Mouse (Mus musculus): Measurements from ENCODE around the gene Ppme1. TPM values are rescaled to one million over a fixed set of nuclear protein-coding genes. Genes with fewer than 3 reads are reported as not detected.

Ppme1 gene
- total and polyA plus RNA-seq, 3 experiments: 40.2 to 50.8 (median 45.6) TPM

DNA sequence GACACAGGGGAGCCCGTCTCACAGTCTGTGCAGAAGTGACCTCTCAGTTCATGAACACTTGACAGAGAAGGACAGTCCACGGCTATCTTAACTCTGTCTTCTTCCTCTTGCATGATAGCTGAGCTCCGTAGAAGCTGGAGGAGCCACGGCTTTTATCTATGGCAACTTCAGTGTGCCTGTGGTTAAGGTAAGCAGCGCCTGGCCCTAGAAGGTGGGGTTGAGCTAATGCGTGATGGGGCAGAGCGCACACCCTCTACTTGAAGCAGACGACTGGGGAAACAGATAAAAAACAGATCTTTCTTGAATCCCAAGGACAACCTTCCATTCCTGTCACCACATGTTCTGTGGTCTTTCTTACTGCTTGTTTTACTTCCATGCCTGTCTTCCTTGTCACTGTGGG lies 55.2 kb downstream of the Ppme1 start:
- in situ Hi-C loops (cut with MboI; ENCODE audit: low pct_ligation_motif_present, low pct_unique_long_range_greater_than_20kb, low sequenced_read_pairs): loop anchor here (5.0 kb wide), 1 partner anchor 35 kb away; no protein-coding TSS in a partner anchor
- H3K79me2 ChIP-seq (replicated peaks; ENCODE audit: control insufficient read depth, extremely low read depth, insufficient read depth, poor library complexity, severe bottlenecking): no peaks in the 10 kb centered on the region
- dilution Hi-C loops (cut with MboI; ENCODE audit: extremely low pct_ligation_motif_present, extremely low pct_unique_long_range_greater_than_20kb, low sequenced_read_pairs): no loop called here
- no peak for DNase-seq (ENCODE audit: extremely low read depth)
- H3K9ac ChIP-seq (ENCODE audit: insufficient read depth, low read depth): no peak overlapping the region
- no peaks in the 10 kb centered on the region for H3K27me3 ChIP-seq (replicated peaks)
- no peak overlapping the region for H3K27ac ChIP-seq (ENCODE audit: insufficient read depth, low read depth)
- no peak overlapping the region for H3K4me3 ChIP-seq (replicated peaks in 1 of 3; ENCODE audit: low read depth in 2 of 3, low read length in 2 of 3, poor library complexity in 1 of 3)
- H3K36me3 ChIP-seq (replicated peaks in 1 of 2; ENCODE audit: control insufficient read depth in 1 of 2, insufficient read depth in 1 of 2, low read length in 1 of 2): no peaks in the 10 kb centered on the region
- TF ChIP-seq BHLHE40 (IDR thresholded peaks at IDR 0.05; ENCODE audit: low read depth, low read length): no peak
- no peak for TF ChIP-seq NELFE (IDR thresholded peaks at IDR 0.05; ENCODE audit: low read depth, low read length)
- no peak for TF ChIP-seq ZMIZ1 (IDR thresholded peaks at IDR 0.05; ENCODE audit: low read depth, low read length)
- no peak for TF ChIP-seq TBP (conservative IDR thresholded peaks at IDR 0.05; ENCODE audit: low read depth, low read length)
- TF ChIP-seq MEF2A (IDR thresholded peaks at IDR 0.05; ENCODE audit: borderline replicate concordance, low read depth, low read length): no peak
- no peak for TF ChIP-seq MAFK (IDR thresholded peaks at IDR 0.05; ENCODE audit: insufficient replicate concordance, low read length)
- no peak for TF ChIP-seq MYC (IDR thresholded peaks at IDR 0.05; ENCODE audit: low read depth, low read length)
- no peak for TF ChIP-seq USF2 (conservative IDR thresholded peaks at IDR 0.05; ENCODE audit: low read depth, low read length)
- no peak for TF ChIP-seq ETS1 (conservative IDR thresholded peaks at IDR 0.05; ENCODE audit: low read depth, low read length)
- TF ChIP-seq TCF12 (IDR thresholded peaks at IDR 0.05; ENCODE audit: low read depth, low read length): no peak
- no peak for TF ChIP-seq RAD21 (IDR thresholded peaks at IDR 0.05; ENCODE audit: low read depth, low read length)
- no peak for TF ChIP-seq MXI1 (IDR thresholded peaks at IDR 0.05; ENCODE audit: low read depth, low read length)
- no peak for TF ChIP-seq USF1 (IDR thresholded peaks at IDR 0.05; ENCODE audit: low read depth, low read length)
- TF ChIP-seq NRF1 (IDR thresholded peaks at IDR 0.05; ENCODE audit: low read depth, low read length): no peak
- no peak overlapping the region for H3K4me2 ChIP-seq (ENCODE audit: insufficient read depth, low read depth, poor library complexity, severe bottlenecking)
- H3K9me3 ChIP-seq (replicated peaks; ENCODE audit: low read length): no peaks in the 10 kb centered on the region
- no peaks in the 10 kb centered on the region for H3K4me1 ChIP-seq (ENCODE audit: control insufficient read depth in 1 of 2, insufficient read depth in 2 of 2)

GRCm38 (mm10) chr7:100312716-100313115 lies 59.4 kb downstream of the Ppme1 start:
- in situ Hi-C loops (cut with MboI; ENCODE audit: low pct_ligation_motif_present, low pct_unique_long_range_greater_than_20kb, low sequenced_read_pairs): no loop called here

More at GRCm38 (mm10) chr7:100312716-100313115, 59.4 kb downstream of the Ppme1 start:
- no peaks in the 10 kb centered on the region for H3K79me2 ChIP-seq (replicated peaks; ENCODE audit: control insufficient read depth, extremely low read depth, insufficient read depth, poor library complexity, severe bottlenecking)
- no peak for DNase-seq (ENCODE audit: extremely low read depth)
- H3K9me3 ChIP-seq (replicated peaks; ENCODE audit: low read length): no peaks in the 10 kb centered on the region
- H3K9ac ChIP-seq (ENCODE audit: insufficient read depth, low read depth): no peak overlapping the region
- no peaks in the 10 kb centered on the region for H3K36me3 ChIP-seq (replicated peaks in 1 of 2; ENCODE audit: control insufficient read depth in 1 of 2, insufficient read depth in 1 of 2, low read length in 1 of 2)
- H3K27me3 ChIP-seq (replicated peaks): peaks cover 15% of the 10 kb centered on the region
- no peaks in the 10 kb centered on the region for H3K4me1 ChIP-seq (ENCODE audit: control insufficient read depth in 1 of 2, insufficient read depth in 2 of 2)
- H3K27ac ChIP-seq (ENCODE audit: insufficient read depth, low read depth): no peak overlapping the region
- TF ChIP-seq USF2 (conservative IDR thresholded peaks at IDR 0.05; ENCODE audit: low read depth, low read length): no peak
- no peak for TF ChIP-seq ZKSCAN1 (IDR thresholded peaks at IDR 0.05; ENCODE audit: borderline replicate concordance, low read depth, low read length)
- no peak for TF ChIP-seq ZC3H11A (IDR thresholded peaks at IDR 0.05; ENCODE audit: low read depth, low read length)
- no peak for TF ChIP-seq USF1 (IDR thresholded peaks at IDR 0.05; ENCODE audit: low read depth, low read length)
- no peak for TF ChIP-seq SMC3 (IDR thresholded peaks at IDR 0.05; ENCODE audit: low read depth, low read length)
- TF ChIP-seq CHD1 (IDR thresholded peaks at IDR 0.05; ENCODE audit: low read depth, low read length): no peak
- TF ChIP-seq TCF12 (IDR thresholded peaks at IDR 0.05; ENCODE audit: low read depth, low read length): no peak
- TF ChIP-seq CTCF (conservative IDR thresholded peaks at IDR 0.05 in 1 of 2, IDR thresholded peaks at IDR 0.05 in 1 of 2; ENCODE audit: low read depth in 2 of 2, low read length in 2 of 2): no peak
- no peak for TF ChIP-seq HCFC1 (IDR thresholded peaks at IDR 0.05; ENCODE audit: low read depth, low read length)
- no peak for TF ChIP-seq EP300 (IDR thresholded peaks at IDR 0.05; ENCODE audit: low read length)
- TF ChIP-seq E2F4 (IDR thresholded peaks at IDR 0.05; ENCODE audit: insufficient replicate concordance, low read depth, low read length): no peak
- no peak for TF ChIP-seq RAD21 (IDR thresholded peaks at IDR 0.05; ENCODE audit: low read depth, low read length)
- no peak for TF ChIP-seq IRF4 (IDR thresholded peaks at IDR 0.05; ENCODE audit: low read depth, low read length)
- TF ChIP-seq UBTF (IDR thresholded peaks at IDR 0.05; ENCODE audit: low read depth, low read length): no peak
- no peak for TF ChIP-seq JUND (conservative IDR thresholded peaks at IDR 0.05; ENCODE audit: low read depth, low read length)
- dilution Hi-C loops (cut with MboI; ENCODE audit: extremely low pct_ligation_motif_present, extremely low pct_unique_long_range_greater_than_20kb, low sequenced_read_pairs): no loop called here
- no peak overlapping the region for H3K4me3 ChIP-seq (replicated peaks in 1 of 3; ENCODE audit: low read depth in 2 of 3, low read length in 2 of 3, poor library complexity in 1 of 3)
- no peak overlapping the region for H3K4me2 ChIP-seq (ENCODE audit: insufficient read depth, low read depth, poor library complexity, severe bottlenecking)

Measured in CH12.LX (cell line).